Mouse (Mus musculus): Measurements from ENCODE around the gene Cyp26a1.

The Cyp26a1 gene

DNA sequence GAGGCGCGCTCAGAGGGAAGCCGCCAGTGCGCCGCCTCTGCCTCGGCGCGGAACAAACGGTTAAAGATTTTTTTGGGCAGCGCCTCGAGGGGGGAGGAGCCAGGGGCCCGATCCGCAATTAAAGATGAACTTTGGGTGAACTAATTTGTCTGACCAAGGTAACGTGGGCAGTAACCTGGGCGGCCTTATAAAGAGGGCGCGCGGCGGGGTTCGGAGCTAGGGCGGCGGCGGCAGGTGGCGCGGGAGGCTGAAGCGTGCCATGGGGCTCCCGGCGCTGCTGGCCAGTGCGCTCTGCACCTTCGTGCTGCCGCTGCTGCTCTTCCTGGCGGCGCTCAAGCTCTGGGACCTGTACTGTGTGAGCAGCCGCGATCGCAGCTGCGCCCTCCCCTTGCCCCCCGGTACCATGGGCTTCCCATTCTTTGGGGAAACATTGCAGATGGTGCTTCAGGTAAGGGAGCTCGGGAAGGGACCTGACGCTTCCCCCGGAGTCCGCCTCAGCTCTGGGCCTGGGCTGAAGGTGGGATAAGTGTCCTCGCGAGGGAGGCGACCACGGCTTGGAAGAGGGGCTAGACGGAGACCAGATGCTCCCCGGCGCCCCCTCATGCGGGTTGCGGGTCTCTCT is at the start of gene Cyp26a1:
TSS of gene Cyp26a1 (plus strand) at position 148 of the 622 bp plus-strand sequence.
- DNase-seq (ENCODE audit: low spot score), result no peak

- DNase-seq (ENCODE audit: low spot score), result no peak
Measured at GRCm38 (mm10) chr19:37647994-37648393, 49.6 kb upstream of the Cyp26a1 start.

- no peak for DNase-seq (ENCODE audit: low spot score)
Measured at GRCm38 (mm10) chr19:37650526-37650925, 47.1 kb upstream of the Cyp26a1 start.

GRCm38 (mm10) chr19:37654012-37654411 is 43.6 kb upstream of the Cyp26a1 start:
- no peak for DNase-seq (ENCODE audit: low spot score)

GRCm38 (mm10) chr19:37656441-37656840 is 41.2 kb upstream of the Cyp26a1 start:
- DNase-seq (ENCODE audit: low spot score), result no peak

DNA sequence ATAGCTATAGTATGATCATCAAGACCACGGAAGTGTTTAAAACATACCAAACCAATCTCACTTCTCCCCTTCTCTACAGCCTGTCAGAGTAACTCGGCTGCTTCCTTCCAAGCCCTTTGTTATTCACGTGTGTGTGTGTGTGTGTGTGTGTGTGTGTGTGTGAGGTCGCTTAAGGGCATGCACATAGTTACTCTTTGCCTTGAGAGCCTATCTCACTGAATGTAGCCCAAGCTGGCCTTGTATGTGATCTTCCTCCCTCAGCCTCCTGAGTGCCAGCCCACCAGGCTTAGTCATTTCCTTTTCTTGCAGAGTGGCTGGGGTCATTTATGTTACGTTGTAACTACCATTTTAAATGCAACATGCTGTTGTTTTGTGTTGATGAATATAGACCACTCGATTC is 32.3 kb upstream of the Cyp26a1 start:
- DNase-seq (ENCODE audit: low spot score), result no peak

DNA sequence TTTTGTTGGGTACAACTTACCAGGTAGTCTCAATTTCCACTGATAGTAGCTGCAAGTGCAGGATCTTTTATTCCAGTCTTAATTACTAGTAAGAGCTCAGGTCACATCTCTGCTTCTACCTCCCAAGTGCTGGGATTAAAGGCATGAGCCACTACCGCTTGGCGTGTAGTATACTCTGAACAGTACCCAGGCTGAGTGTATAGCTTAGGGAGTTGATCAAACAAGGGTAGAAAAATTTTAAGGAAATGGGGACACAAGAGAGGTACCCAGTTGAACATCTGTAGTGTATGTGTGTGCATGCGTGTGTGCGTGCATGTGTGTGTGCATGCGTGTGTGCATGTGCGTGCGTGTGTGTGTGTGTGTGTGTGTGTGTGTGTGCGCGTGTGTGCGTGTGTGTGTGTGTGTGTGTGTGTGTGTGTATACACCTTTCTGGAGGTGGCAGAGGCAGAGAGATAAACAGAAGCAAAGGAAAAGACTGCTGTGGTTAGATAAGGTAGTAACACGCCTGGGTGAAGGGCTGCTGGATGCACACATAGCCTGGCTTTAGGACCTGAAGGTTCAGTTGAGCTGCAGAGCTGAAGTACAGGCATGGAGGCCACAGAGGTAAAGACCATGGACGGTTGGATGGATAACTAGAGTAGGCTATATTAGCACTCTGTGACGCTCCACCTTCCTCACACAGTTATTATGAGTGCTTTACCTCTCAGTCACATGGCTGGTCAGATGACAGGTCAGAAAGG is 29.6 kb upstream of the Cyp26a1 start:
- no peak for DNase-seq (ENCODE audit: low spot score)

GRCm38 (mm10) chr19:37668657-37669056 is 28.9 kb upstream of the Cyp26a1 start:
- no peak for DNase-seq (ENCODE audit: low spot score)

DNA sequence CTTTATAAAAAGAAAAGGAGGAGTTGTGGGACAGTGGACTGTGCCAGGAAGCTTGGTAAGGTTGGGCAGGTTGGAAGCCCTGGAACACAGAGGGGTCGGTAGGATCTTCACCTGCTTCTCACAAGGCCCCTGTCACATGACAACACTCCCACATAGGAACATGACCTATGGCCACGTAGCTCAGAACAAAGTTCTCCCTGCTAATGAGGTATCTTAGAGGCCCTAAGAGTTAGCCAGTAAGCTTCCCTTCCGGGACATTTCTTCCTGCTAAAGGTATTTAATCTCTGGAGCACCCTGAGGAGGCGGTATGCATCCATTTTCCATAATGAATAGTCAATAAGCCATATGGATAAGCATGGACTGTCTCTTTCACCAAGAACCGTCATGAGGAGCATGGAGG is 28.1 kb upstream of the Cyp26a1 start:
- no peak for DNase-seq (ENCODE audit: low spot score)

DNA sequence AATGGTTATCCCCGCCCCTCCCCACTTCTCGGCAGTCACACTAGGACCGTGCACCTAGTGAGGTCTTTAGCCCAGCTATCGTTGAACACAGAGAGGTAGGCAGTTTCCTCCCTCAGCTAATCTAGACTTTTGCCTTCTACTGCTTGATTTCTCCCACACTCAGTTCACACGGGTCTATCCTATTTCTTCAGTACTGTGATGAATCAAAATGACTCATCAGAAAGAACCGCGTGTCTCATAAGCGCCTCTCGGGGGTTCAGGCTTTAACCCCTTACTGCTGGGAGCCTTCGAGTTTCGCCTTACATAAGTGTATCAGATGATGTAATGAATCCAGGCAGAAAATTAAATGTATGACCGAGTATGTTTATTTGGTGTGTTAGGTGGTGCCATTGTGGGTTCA is 24.2 kb upstream of the Cyp26a1 start:
- no peak for DNase-seq (ENCODE audit: low spot score)

DNA sequence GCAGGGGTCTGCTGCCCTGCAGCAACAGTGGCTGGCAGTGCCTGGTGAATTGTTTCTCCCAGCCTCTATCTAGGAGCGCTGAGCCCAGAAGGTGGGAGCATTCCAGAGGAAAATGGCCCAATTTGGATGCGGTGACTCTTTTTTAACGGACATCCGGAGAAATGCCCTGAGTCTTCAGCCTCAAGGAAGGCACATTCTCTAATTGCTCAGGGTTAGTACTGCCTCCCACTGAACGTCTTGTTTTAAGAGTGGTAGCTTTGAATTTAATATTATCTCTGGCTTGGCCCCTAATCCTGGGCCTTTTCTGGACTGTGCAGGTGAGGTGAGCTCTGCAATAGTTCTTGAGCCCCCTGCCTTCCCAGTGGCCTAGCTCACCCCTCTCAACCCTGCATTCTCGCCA is 12.3 kb upstream of the Cyp26a1 start, which contains the start of gene Cyp26c1:
TSS of gene Cyp26c1 (plus strand) at position 301 of the 400 bp plus-strand sequence.
- no peak for DNase-seq (ENCODE audit: low spot score)

GRCm38 (mm10) chr19:37686347-37686746 is 11.3 kb upstream of the Cyp26a1 start:
- DNase-seq (ENCODE audit: low spot score), result no peak

DNA sequence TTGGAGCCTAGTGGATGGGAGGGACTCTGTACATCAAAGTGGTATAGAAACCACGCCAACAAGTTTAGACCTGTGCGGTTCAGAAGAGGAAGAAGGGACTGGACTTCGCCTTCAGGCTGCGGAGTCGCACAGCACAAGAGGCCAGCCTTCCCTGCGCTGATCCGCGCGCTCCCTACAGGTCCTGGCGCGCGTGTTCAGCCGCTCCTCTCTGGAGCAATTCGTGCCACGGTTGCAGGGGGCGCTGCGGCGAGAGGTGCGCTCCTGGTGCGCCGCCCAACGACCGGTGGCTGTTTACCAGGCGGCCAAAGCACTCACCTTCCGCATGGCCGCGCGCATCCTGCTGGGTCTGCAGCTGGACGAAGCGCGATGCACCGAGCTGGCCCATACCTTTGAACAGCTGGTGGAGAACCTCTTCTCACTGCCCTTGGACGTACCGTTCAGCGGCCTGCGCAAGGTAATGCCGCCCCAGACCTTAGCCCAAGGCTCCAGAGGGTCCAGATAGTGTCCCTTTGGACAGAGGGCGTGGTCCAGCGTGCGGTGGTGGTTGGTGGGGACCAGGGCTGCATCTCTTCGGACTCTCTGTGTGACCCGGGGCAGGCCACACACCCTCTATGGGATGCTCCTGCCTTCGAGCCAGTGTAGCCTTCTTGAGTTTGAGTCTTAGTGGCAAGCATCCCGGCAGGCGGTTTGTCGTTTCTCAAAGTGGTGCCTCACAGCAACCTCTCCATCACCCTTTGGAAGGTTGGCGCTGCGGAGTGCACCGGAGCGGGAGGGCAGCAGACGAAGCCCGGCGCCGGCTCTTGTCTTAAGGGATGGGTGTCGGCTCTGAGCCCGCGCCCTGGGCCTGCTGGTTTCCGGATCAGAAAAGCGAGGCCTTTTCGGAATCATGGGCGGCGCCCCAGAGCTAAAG is 10.4 kb upstream of the Cyp26a1 start:
- DNase-seq (ENCODE audit: low spot score), result no peak

DNA sequence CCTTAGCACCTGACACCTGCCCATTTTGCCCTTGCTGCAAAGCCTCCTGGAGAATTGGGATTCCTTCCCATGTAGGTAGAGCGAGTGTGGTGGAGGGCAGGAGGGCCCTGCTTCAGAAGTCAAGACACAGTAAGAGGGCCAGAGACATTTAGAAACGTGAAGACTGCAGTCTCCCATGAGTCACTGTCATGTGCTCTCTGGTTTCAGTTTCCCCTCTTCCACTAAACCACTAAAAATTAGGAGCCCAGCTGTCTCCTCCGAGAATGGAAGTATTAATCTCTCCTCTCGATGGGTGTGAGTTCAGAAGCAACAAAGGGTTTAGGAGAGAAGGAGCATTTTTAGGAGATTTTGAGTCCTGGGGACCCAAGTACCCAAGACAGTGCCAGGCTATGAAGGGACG is 8.1 kb upstream of the Cyp26a1 start:
- DNase-seq (ENCODE audit: low spot score), result no peak

DNA sequence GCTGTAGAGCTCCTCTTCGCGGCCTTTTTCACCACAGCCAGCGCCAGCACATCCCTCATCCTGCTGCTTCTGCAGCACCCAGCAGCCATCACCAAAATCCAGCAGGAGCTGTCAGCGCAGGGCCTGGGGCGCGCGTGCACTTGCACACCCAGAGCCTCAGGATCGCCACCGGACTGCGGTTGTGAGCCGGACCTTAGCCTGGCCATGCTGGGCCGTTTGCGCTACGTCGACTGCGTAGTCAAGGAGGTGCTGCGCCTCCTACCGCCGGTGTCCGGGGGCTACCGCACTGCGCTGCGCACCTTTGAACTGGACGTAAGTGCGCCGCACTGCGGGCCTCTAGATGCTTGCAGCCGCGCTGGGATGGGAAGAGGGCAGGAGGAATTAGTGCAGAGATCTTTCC is 6.9 kb upstream of the Cyp26a1 start:
- no peak for DNase-seq (ENCODE audit: low spot score)

- DNase-seq (ENCODE audit: low spot score), result no peak
Measured at GRCm38 (mm10) chr19:37692879-37693278, 4.7 kb upstream of the Cyp26a1 start.

DNA sequence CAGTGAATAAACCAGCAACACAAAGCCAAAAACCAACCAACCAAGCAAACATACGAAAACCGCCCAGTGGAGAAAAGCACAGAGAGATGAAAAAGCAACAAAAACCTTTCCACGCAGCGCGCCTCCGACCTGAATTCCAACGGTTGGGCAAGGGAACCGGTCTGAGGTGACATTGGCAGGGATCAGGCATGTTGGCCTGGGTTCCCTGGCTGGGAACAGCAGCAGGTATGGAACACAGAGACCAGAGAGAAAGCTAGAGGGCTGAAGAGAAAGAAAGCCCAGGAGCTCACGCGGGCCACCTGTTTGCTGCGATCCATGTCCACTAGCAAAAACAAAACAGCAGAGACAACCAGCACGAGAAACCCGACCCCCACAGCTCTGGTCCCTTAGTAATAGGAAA is 2.5 kb upstream of the Cyp26a1 start:
- no peak for DNase-seq (ENCODE audit: low spot score)

- no peak for DNase-seq (ENCODE audit: low spot score)
Measured at GRCm38 (mm10) chr19:37695762-37696602, 1.6 kb upstream of the Cyp26a1 start.

- DNase-seq (ENCODE audit: low spot score), result no peak
Measured at GRCm38 (mm10) chr19:37696603-37697334, 829 bp upstream of the Cyp26a1 start.

- DNase-seq (ENCODE audit: low spot score), result no peak
Measured at GRCm38 (mm10) chr19:37697335-37697636, 312 bp upstream of the Cyp26a1 start.

Measured in layer of hippocampus, adult 9-10 months (tissue).